Mouse (Mus musculus) heart, embryonic 16.5 days (tissue): Measurements from ENCODE around the gene Fmnl1. TPM values are rescaled to one million over a fixed set of nuclear protein-coding genes. Genes with fewer than 3 reads are reported as not detected.

Experiments used
- ATAC-seq: fragments of 200-750 bp; cut with Nextera tagmentation; replicated peaks from 2 replicates; pipeline ENCODE4 v1.8.0; 2017; ENCODE audit warnings: moderate number of reproducible peaks; ENCODE audit not compliant: insufficient read depth, low FRiP score; ENCODE audit errors: extremely low read depth
- H3K27ac ChIP-seq: fragments of 300-500 bp; sonication (generic); 2 replicates; pipeline ENCODE4 v1.5.1; 2014; ENCODE audit warnings: mild to moderate bottlenecking, low read length, control low read depth, moderate library complexity
- H3K27me3 ChIP-seq: fragments of 300-500 bp; sonication (generic); 2 replicates; pipeline ENCODE4 v1.6.1; 2014; ENCODE audit warnings: low read length, mixed read lengths; ENCODE audit not compliant: control insufficient read depth, insufficient read depth
- H3K36me3 ChIP-seq: fragments of 300-500 bp; sonication (generic); 2 replicates; pipeline ENCODE4 v1.6.1; 2014; ENCODE audit not compliant: control insufficient read depth, insufficient read depth
- H3K4me1 ChIP-seq: fragments of 300-500 bp; sonication (generic); 2 replicates; pipeline ENCODE4 v1.6.1; 2014; ENCODE audit warnings: low read length, mixed read lengths; ENCODE audit not compliant: control insufficient read depth, insufficient read depth
- H3K4me2 ChIP-seq: fragments of 300-500 bp; sonication (generic); 2 replicates; pipeline ENCODE4 v1.6.1; 2014; ENCODE audit warnings: low read depth, mild to moderate bottlenecking, control low read depth, low read length
- H3K4me3 ChIP-seq: fragments of 300-500 bp; sonication (generic); 2 replicates; pipeline ENCODE4 v1.5.1; 2014; ENCODE audit warnings: mild to moderate bottlenecking, control low read depth, low read length
- H3K9ac ChIP-seq: fragments of 300-500 bp; sonication (generic); 2 replicates; pipeline ENCODE4 v1.6.1; 2014; ENCODE audit warnings: low read length, control low read depth
- H3K9me3 ChIP-seq: fragments of 300-500 bp; sonication (generic); replicated peaks from 2 replicates; pipeline ENCODE4 v1.6.1; 2016; ENCODE audit warnings: low read length; ENCODE audit not compliant: control insufficient read depth
- WGBS: fragments of 180-500 bp; shearing (Covaris S2); extraction: QIAGEN DNeasy Blood & Tissue Kit; methylation state at CpG from one replicate; pipeline ENCODE4 v1.1.7; 2014; 5-methylcytosine and 5-hydroxymethylcytosine counted together
- polyA plus RNA-seq: library from polyadenylated mRNA; unstranded; fragments of >200 nt; fragmentation: Nextera tagmentation; extraction: Ambion mirVana; gene quantifications from 2 replicates; pipeline ENCODE4 v1.2.1, GENCODE M21; 2015

Gene Fmnl1
- polyA plus RNA-seq, 1 experiment from 2014 or later: 7.6 TPM

DNA sequence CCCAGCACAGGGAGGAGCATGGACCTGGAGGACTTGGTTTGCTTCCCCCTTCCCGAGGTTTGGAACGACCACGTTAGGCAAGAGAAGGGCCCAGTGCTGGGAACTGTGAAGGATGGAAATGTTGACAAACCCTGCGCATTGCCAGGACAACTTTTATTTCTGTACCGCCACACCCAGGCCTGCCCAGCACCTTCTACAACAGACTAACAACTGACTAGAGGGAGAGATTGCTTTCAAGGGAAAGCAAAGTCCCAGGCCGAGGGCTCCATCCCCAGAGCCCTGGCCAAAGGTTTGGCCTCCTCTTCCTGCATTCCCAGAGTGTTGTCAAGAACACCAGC lies 30.2 kb upstream of the Fmnl1 start:
- Histone ChIP-seq H3K4me2 (no peak overlapping the region), H3K4me1 (peaks cover 36% of the 10 kb centered on the region), H3K9me3 (no peaks in the 10 kb centered on the region), H3K36me3 (no peaks in the 10 kb centered on the region), H3K27ac (peak overlapping the region; percentile 83), H3K27me3 (no peaks in the 10 kb centered on the region), H3K9ac (peak overlapping the region; percentile 54), H3K4me3 (no peak overlapping the region)
- WGBS: 47% methylated on average over 6 of the region's 6 CpGs
- no peak for ATAC-seq

DNA sequence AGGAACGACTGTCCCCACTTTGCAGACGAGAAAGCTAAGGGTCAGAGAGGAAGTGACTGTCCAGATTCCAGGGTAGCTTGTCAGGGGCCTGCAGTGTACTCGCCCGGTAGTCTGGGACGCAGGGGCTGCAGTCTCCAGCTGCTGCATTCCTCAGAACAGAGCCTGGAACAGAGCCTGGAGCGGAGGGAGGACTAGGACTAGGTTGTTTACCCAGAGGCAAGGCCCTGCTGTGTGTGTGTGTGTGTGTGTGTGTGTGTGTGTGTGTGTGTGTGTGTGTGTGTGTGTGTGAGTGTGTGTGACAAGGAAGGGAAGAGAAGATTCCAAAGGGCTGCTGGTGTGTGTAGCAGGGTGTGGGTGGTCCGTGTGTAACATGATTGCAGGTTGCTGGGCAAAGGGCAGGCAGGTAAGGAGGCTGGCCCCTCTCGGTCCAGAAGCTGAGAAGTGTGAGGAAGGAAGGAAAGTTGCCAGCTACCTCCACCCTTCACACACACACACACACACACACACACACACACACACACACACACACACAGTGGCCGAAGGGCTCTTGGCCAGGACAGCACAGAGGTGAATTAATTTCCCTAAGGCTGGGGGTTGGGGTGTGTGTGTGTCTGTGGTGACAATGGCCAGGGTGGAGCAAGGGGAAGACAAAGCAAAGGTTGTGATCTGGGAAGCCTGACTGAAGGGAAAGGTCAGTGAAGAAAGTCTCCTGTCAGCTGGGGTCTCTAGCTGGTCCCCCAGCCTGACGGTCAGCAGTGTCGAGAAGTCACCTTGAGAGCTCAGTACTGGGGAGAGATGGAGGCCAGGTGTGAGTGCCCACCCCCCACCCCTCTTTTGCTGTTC lies 29.6 kb upstream of the Fmnl1 start:
- peak; percentile 53 for ATAC-seq
- Histone ChIP-seq H3K27ac (peak overlapping the region; percentile 83), H3K36me3 (no peaks in the 10 kb centered on the region), H3K4me3 (no peak overlapping the region), H3K27me3 (no peaks in the 10 kb centered on the region), H3K9ac (peak overlapping the region; percentile 54), H3K9me3 (no peaks in the 10 kb centered on the region), H3K4me2 (peak overlapping the region; percentile 20; the same call in 1 of the 2 replicates), H3K4me1 (peaks cover 36% of the 10 kb centered on the region)
- 24% methylated on average over 11 of the region's 11 CpGs for WGBS

DNA sequence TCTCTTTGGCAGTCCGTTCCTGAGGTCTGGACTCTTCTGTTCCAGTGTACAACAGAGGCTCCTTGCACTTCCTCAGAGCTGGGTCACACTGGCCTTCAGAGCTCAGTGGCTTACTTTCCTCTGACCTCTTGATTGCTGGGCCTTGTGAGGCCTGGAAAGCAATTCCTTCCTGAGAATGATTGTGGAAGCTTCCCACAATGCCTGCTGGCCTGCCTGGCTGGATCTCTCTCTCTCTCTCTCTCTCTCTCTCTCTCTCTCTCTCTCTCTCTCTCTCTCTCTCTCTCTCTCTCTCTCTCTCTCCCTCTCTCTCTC lies 29.0 kb upstream of the Fmnl1 start:
- Histone ChIP-seq H3K36me3 (no peaks in the 10 kb centered on the region), H3K4me3 (no peak overlapping the region), H3K27me3 (no peaks in the 10 kb centered on the region), H3K9me3 (no peaks in the 10 kb centered on the region), H3K4me2 (peak overlapping the region; percentile 20; the same call in 1 of the 2 replicates), H3K9ac (peak overlapping the region; percentile 65), H3K4me1 (peaks cover 36% of the 10 kb centered on the region), H3K27ac (peak overlapping the region; percentile 83)
- ATAC-seq: peak; percentile 37; the same call in 1 of the 2 replicates
- 42% methylated on average over 1 of the region's 1 CpGs for WGBS

DNA sequence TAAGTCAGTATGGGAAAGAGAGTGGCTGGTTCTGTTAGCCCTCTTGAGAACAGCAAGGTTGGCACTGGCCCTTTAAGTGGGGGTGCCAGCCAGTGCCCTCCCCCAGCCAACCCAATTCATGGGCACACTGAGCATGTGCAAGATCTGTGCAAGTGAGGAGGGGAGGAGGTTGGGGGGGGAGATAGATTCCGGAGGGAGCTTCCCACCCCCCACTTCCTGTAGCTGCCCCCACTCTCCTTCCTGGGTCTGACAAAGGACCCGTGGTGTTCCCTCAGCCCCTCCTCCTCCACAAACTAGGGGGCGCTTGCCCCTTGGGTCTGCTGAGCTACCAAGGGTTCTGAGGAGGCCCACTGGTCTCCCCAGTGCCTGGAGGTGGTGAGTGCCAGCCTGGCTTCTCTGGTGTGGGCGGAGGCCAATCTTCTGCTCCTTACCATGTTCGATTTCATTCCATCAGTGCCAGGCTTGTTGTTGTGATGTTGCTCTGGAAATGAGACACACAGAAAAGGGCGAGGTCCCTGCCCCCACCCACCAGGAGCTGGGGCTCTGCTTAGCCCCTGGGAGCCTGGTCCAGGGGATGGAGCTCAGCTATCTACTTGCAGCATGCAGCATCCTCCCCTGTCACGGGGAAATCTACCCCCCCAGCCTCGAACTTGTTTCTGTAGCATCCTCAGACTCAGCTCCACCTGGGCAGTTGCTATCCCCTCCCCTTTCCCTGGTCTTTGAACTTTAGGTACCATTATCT lies 28.3 kb upstream of the Fmnl1 start:
- 33% methylated on average over 8 of the region's 8 CpGs for WGBS
- peaks cover 36% of the 10 kb centered on the region for H3K4me1 ChIP-seq
- no peaks in the 10 kb centered on the region for H3K27me3 ChIP-seq
- peak overlapping the region; percentile 56 for H3K4me2 ChIP-seq
- peak overlapping the region; percentile 27 for H3K4me3 ChIP-seq
- H3K36me3 ChIP-seq: no peaks in the 10 kb centered on the region
- no peaks in the 10 kb centered on the region for H3K9me3 ChIP-seq
- H3K9ac ChIP-seq: peak overlapping the region; percentile 65
- ATAC-seq: peak; percentile 78
- H3K27ac ChIP-seq: peak overlapping the region; percentile 83

DNA sequence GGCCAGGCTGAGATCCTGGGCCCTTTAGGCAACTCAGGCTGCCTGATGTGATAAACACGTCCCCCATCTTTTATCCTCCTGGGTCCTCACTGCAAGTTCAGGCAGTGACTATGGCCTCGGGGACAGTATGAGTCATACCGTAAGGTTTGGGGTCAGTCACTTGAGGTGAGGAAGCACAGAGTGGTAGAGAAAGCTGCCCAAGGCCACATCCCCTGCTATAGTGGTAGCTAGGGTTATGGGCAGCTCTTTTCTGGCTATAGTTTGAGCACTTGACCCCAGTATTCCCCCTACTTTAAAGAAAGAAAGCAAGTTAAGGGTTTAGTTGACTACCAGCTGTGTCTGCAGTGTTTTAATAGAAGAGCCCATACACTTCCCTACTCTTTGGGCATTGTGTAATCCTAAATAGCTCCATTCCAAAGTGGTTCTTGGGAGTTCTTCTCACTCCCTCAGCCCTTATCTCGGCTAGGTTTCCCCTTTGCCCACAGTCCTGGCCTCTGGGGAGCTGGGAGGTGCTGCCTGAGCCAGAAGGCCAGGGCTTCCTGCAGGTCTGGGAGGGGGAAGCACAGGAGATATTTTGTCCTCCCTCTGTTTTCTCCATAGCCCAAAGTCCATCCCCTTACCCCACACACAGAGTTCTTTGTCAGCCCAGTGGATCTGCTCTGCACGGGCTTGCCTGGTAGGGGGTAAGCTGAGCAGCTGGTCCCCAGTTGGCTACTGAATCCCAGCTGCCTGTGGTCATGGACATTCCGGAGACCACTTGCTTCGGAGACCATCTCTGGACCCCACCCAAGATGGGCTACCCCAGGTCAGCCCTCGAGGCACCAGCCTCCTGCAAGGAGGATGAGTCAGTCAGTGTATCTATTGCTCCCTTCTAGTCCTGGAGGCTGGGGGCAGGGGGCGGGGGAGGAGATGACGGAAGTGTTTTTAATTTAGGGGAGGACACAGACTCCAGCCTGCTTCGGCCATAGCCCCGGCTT lies 26.3 kb upstream of the Fmnl1 start:
- no peaks in the 10 kb centered on the region for H3K36me3 ChIP-seq
- no peak overlapping the region for H3K4me2 ChIP-seq
- no peak overlapping the region for H3K9ac ChIP-seq
- ATAC-seq: no peak
- peak overlapping the region; percentile 3; the same call in 1 of the 2 replicates for H3K27ac ChIP-seq
- no peak overlapping the region for H3K4me3 ChIP-seq
- WGBS: 40% methylated on average over 12 of the region's 12 CpGs
- H3K4me1 ChIP-seq: peaks cover 36% of the 10 kb centered on the region
- no peaks in the 10 kb centered on the region for H3K27me3 ChIP-seq
- no peaks in the 10 kb centered on the region for H3K9me3 ChIP-seq

DNA sequence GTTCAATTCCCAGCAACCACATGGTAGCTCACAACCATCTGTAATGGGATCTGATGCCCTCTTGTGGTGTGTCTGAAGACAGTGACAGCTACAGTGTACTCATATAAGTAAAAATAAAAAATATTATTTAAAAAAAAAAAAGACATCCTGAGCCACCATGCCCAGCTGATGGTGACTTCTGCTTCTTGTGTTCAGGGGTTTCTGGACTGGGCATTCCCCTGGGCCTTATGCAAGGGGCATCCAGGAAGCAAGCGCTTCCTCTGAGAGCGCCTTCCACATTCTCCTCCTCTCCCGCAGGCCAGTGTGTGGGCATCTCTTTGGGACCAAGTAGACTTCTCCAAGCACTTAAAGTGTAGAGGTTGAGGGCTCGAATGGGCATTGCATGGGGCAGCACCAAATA lies 24.5 kb upstream of the Fmnl1 start:
- no peak overlapping the region for H3K4me3 ChIP-seq
- no peaks in the 10 kb centered on the region for H3K9me3 ChIP-seq
- no peak for ATAC-seq
- no peaks in the 10 kb centered on the region for H3K27me3 ChIP-seq
- H3K4me1 ChIP-seq: peaks cover 26% of the 10 kb centered on the region
- no peak overlapping the region for H3K9ac ChIP-seq
- WGBS: 85% methylated on average over 4 of the region's 4 CpGs
- H3K36me3 ChIP-seq: no peaks in the 10 kb centered on the region
- no peak overlapping the region for H3K4me2 ChIP-seq
- H3K27ac ChIP-seq: no peak overlapping the region

DNA sequence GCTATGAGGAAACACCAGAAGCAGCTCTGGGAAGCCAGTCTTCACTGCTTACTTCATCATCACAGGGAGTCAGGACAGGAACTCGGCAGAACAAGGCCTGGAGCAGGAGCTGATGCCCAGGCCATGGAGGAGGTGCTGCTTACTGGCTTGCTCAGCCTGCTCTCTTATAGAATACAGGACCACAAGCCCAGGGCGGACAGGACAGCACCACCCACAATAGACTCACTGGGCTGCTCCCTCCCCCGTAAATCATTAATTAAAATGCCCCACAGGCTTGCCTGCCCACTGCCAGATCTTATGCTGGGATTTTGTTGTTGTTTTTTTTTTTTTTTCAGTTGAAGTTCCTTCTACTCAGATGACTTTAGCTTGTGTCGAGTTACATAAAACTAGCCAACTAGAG lies 23.1 kb upstream of the Fmnl1 start:
- H3K36me3 ChIP-seq: no peaks in the 10 kb centered on the region
- ATAC-seq: no peak
- peaks cover 12% of the 10 kb centered on the region for H3K4me1 ChIP-seq
- H3K27me3 ChIP-seq: no peaks in the 10 kb centered on the region
- no peak overlapping the region for H3K27ac ChIP-seq
- 67% methylated on average over 4 of the region's 4 CpGs for WGBS
- no peak overlapping the region for H3K4me2 ChIP-seq
- H3K4me3 ChIP-seq: no peak overlapping the region
- no peak overlapping the region for H3K9ac ChIP-seq
- H3K9me3 ChIP-seq: no peaks in the 10 kb centered on the region

DNA sequence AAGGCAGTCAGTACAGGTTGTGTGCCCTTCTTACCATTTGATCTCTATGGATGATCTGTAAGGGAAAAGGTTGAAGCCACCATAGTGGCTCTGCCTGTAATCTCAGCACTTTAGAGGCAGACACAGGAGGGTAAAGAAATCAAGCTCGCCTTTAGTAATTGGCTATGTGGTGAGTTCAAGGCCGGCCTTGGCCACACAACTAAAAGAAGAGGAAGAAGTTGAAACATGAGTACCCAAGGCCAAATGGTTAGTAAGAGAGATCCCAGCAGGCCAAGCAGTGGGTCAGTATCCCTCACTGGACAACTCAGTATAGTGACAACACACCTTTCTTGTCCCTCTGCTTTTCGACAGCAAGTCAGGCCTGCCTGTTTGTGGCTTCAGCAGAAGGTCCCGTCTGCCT lies 21.1 kb upstream of the Fmnl1 start:
- no peaks in the 10 kb centered on the region for H3K9me3 ChIP-seq
- H3K4me3 ChIP-seq: no peak overlapping the region
- no peak overlapping the region for H3K27ac ChIP-seq
- no peak for ATAC-seq
- H3K4me2 ChIP-seq: no peak overlapping the region
- no peak overlapping the region for H3K9ac ChIP-seq
- no peaks in the 10 kb centered on the region for H3K36me3 ChIP-seq
- 91% methylated on average over 4 of the region's 4 CpGs for WGBS
- H3K27me3 ChIP-seq: no peaks in the 10 kb centered on the region
- H3K4me1 ChIP-seq: 0 out of 2 replicates have a peak, but pooled peaks cover under 1% of the 10 kb centered on the region
